Mouse (Mus musculus) kidney, postnatal 0 days (tissue): ENCODE measurements at regions not wholly inside any gene's neighbourhood (a gene's known extent, or its start where the extent isn't known, plus 50 kb on each side); places are given as distances from the start of the nearest gene placed in this dataset.

Experiments
- ATAC-seq: fragments of 200-750 bp; cut with Nextera tagmentation; replicated peaks from 2 replicates; pipeline ENCODE4 v1.8.0; 2017; ENCODE audit warnings: low read depth, moderate number of reproducible peaks, moderate TSS enrichment, moderate library complexity; ENCODE audit not compliant: low FRiP score
- DNase-seq: peaks from one replicate; pipeline ENCODE4 v3.0.0-alpha.2; 2016; ENCODE audit warnings: low spot score
- H3K27ac ChIP-seq: fragments of 300-500 bp; sonication (generic); 2 replicates; pipeline ENCODE4 v1.5.1; 2014; ENCODE audit warnings: mild to moderate bottlenecking
- H3K27me3 ChIP-seq: fragments of 300-500 bp; sonication (generic); 2 replicates; pipeline ENCODE4 v1.6.1; 2014; ENCODE audit warnings: low read length, mixed read lengths; ENCODE audit not compliant: insufficient read depth
- H3K36me3 ChIP-seq: fragments of 300-500 bp; sonication (generic); 2 replicates; pipeline ENCODE4 v1.6.1; 2014; ENCODE audit warnings: low read length, mixed read lengths; ENCODE audit not compliant: insufficient read depth
- H3K4me1 ChIP-seq: fragments of 300-500 bp; sonication (generic); replicated peaks from 2 replicates; pipeline ENCODE4 v1.6.1; 2014; ENCODE audit warnings: antibody characterized with exemption, low read length, mixed read lengths; ENCODE audit not compliant: insufficient read depth
- H3K4me2 ChIP-seq: fragments of 300-500 bp; sonication (generic); 2 replicates; pipeline ENCODE4 v1.6.1; 2014; ENCODE audit warnings: mild to moderate bottlenecking, low read length, moderate library complexity, mixed read lengths
- H3K4me3 ChIP-seq: fragments of 300-500 bp; sonication (generic); replicated peaks from 2 replicates; pipeline ENCODE4 v1.5.1; 2014; ENCODE audit warnings: low read depth, low read length
- H3K9ac ChIP-seq: fragments of 300-500 bp; sonication (generic); 2 replicates; pipeline ENCODE4 v1.6.1; 2014; ENCODE audit warnings: low read depth, low read length
- H3K9me3 ChIP-seq: fragments of 300-500 bp; sonication (generic); replicated peaks from 2 replicates; pipeline ENCODE4 v1.6.1; 2016; ENCODE audit warnings: low read length, inconsistent platforms, mixed read lengths
- CTCF ChIP-seq: IDR thresholded peaks from 2 replicates; pipeline ENCODE4 v1.5.1; 2016; ENCODE audit warnings: antibody characterized with exemption, low read depth, mild to moderate bottlenecking, moderate library complexity
- WGBS: fragments of 180-500 bp; shearing (Covaris S2); extraction: QIAGEN DNeasy Blood & Tissue Kit; methylation state at CpG from one replicate; pipeline ENCODE4 v1.1.7; 2014; 5-methylcytosine and 5-hydroxymethylcytosine counted together

DNA sequence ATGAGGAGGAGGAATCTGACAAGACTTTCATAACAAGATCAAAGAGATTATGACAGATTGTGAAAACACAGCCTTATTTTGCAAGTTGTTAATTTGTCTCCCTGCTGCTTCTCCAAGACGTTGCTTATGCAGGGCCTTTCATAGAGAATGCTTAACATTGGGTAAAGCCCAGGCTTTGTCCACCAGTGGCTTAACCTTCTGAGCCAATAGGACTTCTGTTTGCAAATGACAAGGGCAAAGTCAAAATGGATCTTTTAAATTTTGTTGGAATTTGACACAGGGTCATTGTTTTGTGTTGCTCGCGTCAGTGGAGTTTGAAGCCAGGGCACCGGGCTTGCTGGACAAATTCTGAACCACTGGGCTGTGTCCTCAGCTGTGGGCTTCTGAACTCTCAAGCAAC, 346.6 kb downstream of the Epha4 start:
- no peak overlapping the region for H3K4me2 ChIP-seq
- no peak for DNase-seq
- no peak overlapping the region for H3K9ac ChIP-seq
- H3K4me3 ChIP-seq, result no peak overlapping the region
- no peak overlapping the region for H3K27ac ChIP-seq
- no peaks in the 10 kb centered on the region for H3K36me3 ChIP-seq
- no peak for ATAC-seq
- TF ChIP-seq CTCF, result no peak
- 54% methylated on average over 4 of the region's 4 CpGs for WGBS
- H3K4me1 ChIP-seq, result no peaks in the 10 kb centered on the region
- no peaks in the 10 kb centered on the region for H3K27me3 ChIP-seq
- no peaks in the 10 kb centered on the region for H3K9me3 ChIP-seq

DNA sequence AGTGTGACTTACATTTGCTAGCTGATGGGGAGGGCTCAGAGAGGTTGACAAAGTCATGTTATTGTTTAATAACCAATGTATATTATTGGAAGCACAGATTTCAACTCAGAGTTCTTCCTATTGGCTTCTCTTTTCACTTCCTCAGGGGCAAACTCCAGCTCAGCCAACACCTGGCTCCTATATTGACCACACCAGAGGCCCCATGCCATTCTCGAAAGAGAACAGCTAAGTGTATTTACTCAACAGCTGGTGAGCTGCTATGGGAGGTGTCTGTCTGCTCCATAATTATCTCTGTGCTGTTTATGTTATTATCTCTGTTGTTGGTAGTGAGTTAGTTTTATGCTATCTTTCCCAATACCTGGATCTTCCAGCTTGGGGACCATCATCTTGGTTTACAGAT, 342.4 kb downstream of the Epha4 start:
- DNase-seq (no peak), ATAC-seq (no peak)
- Histone ChIP-seq H3K4me3 (no peak overlapping the region), H3K9me3 (no peaks in the 10 kb centered on the region), H3K27ac (no peak overlapping the region), H3K9ac (no peak overlapping the region), H3K27me3 (no peaks in the 10 kb centered on the region), H3K4me2 (no peak overlapping the region), H3K36me3 (no peaks in the 10 kb centered on the region), H3K4me1 (no peaks in the 10 kb centered on the region)
- TF ChIP-seq CTCF, result no peak
- WGBS, result 84% methylated on average over 1 of the region's 1 CpGs

- Histone ChIP-seq H3K4me3 (no peak overlapping the region), H3K4me2 (no peak overlapping the region), H3K36me3 (no peaks in the 10 kb centered on the region), H3K9ac (no peak overlapping the region), H3K27ac (no peak overlapping the region), H3K4me1 (no peaks in the 10 kb centered on the region), H3K9me3 (no peaks in the 10 kb centered on the region), H3K27me3 (no peaks in the 10 kb centered on the region)
- WGBS, result 57% methylated on average over 4 of the region's 4 CpGs
- no peak for TF ChIP-seq CTCF
- DNase-seq (no peak), ATAC-seq (no peak)
Observed at GRCm38 (mm10) chr1:77174801-77175200, 340.1 kb downstream of the Epha4 start.

DNA sequence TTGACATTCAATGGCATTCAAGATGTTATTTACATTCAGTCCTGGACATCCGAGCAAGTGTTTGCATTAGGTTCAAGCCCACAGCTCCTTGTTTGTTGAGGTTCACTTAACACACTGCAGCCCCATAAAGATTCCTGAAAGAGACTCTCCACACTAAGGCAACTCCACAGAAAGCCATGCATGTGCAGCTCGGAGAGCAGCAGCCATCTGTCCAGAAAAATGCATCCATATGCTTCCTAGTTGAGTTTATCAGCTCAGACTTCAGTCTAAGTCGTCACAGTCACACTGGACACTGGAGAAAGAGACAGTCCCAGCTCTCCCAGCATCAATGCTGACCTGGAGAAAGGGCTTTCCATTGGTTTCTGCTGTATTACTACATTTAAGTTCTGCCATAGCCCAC, 339.7 kb downstream of the Epha4 start:
- ATAC-seq, result no peak
- TF ChIP-seq CTCF, result no peak
- Histone ChIP-seq H3K36me3 (no peaks in the 10 kb centered on the region), H3K27ac (no peak overlapping the region), H3K4me1 (no peaks in the 10 kb centered on the region), H3K27me3 (no peaks in the 10 kb centered on the region), H3K4me2 (no peak overlapping the region), H3K9me3 (no peaks in the 10 kb centered on the region), H3K9ac (no peak overlapping the region), H3K4me3 (no peak overlapping the region)
- WGBS, result 47% methylated on average over 3 of the region's 3 CpGs
- DNase-seq, result no peak

DNA sequence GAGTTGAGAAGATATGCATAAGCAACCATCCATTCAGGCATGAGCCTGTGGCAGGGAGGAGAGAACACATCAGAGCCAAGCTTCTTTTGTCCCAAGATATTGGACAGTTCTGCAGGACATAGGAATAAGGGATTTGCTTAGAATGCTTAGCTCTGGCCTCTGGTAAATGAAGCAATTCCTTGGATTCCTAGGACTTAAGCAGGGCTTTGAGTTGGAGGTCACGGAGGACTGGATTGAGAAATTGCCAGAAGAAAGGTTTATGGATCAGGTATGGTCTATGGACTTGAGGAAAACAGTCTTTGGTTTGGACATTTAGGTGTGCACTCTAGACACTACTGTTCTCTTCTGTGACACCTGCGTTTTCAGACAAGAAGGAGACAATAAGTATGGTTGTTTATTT, 338.4 kb downstream of the Epha4 start:
- WGBS, result 85% methylated on average over 2 of the region's 2 CpGs
- no peak for DNase-seq
- Histone ChIP-seq H3K4me3 (no peak overlapping the region), H3K9me3 (no peaks in the 10 kb centered on the region), H3K27ac (no peak overlapping the region), H3K27me3 (no peaks in the 10 kb centered on the region), H3K4me1 (no peaks in the 10 kb centered on the region), H3K4me2 (no peak overlapping the region), H3K9ac (no peak overlapping the region), H3K36me3 (no peaks in the 10 kb centered on the region)
- no peak for ATAC-seq
- no peak for TF ChIP-seq CTCF

GRCm38 (mm10) chr1:77183965-77184364, 330.9 kb downstream of the Epha4 start:
- H3K4me3 ChIP-seq, result no peak overlapping the region
- DNase-seq, result no peak
- TF ChIP-seq CTCF, result peak; percentile 49
- no peak overlapping the region for H3K27ac ChIP-seq
- no peaks in the 10 kb centered on the region for H3K9me3 ChIP-seq
- H3K36me3 ChIP-seq, result no peaks in the 10 kb centered on the region
- ATAC-seq, result no peak
- H3K4me1 ChIP-seq, result no peaks in the 10 kb centered on the region
- H3K27me3 ChIP-seq, result no peaks in the 10 kb centered on the region
- H3K4me2 ChIP-seq, result no peak overlapping the region
- 92% methylated on average over 2 of the region's 2 CpGs for WGBS
- no peak overlapping the region for H3K9ac ChIP-seq

GRCm38 (mm10) chr1:77190141-77190540, 324.7 kb downstream of the Epha4 start:
- TF ChIP-seq CTCF, result no peak
- H3K36me3 ChIP-seq, result no peaks in the 10 kb centered on the region
- H3K4me3 ChIP-seq, result no peak overlapping the region
- H3K27me3 ChIP-seq, result no peaks in the 10 kb centered on the region
- H3K9ac ChIP-seq, result no peak overlapping the region
- no peak overlapping the region for H3K27ac ChIP-seq
- H3K9me3 ChIP-seq, result no peaks in the 10 kb centered on the region
- WGBS, result 20% methylated on average over 3 of the region's 3 CpGs
- H3K4me1 ChIP-seq, result no peaks in the 10 kb centered on the region
- H3K4me2 ChIP-seq, result no peak overlapping the region
- DNase-seq, result peak; percentile 55
- no peak for ATAC-seq
